Mouse (Mus musculus) neural tube, embryonic 11.5 days (tissue): ENCODE data around the gene Tmem248. TPM values are rescaled to one million over a fixed set of nuclear protein-coding genes. Genes with fewer than 3 reads are reported as not detected.

Experiments
- ATAC-seq: fragments of 200-750 bp; cut with Nextera tagmentation; 2 replicates; pipeline ENCODE4 v1.8.0; 2017; ENCODE audit warnings: moderate number of reproducible peaks, mild to moderate bottlenecking, moderate TSS enrichment, moderate library complexity; ENCODE audit not compliant: insufficient read depth, low FRiP score, low TSS enrichment
- DNase-seq: peaks from one replicate; pipeline ENCODE4 v3.0.0-alpha.2; 2015; ENCODE audit warnings: low spot score
- H3K27ac ChIP-seq: fragments of 300-500 bp; sonication (generic); 2 replicates; pipeline ENCODE4 v1.5.1; 2014; ENCODE audit warnings: low read depth, mild to moderate bottlenecking, low read length
- H3K27me3 ChIP-seq: fragments of 300-500 bp; sonication (generic); 2 replicates; pipeline ENCODE4 v1.6.1; 2014; ENCODE audit warnings: mild to moderate bottlenecking, low read length, mixed read lengths; ENCODE audit not compliant: control insufficient read depth, insufficient read depth
- H3K36me3 ChIP-seq: fragments of 300-500 bp; sonication (generic); 2 replicates; pipeline ENCODE4 v1.6.1; 2014; ENCODE audit warnings: mild to moderate bottlenecking, low read length, moderate library complexity, mixed read lengths; ENCODE audit not compliant: control insufficient read depth, insufficient read depth
- H3K4me1 ChIP-seq: fragments of 300-500 bp; sonication (generic); 2 replicates; pipeline ENCODE4 v1.6.1; 2014; ENCODE audit warnings: low read length, mixed read lengths; ENCODE audit not compliant: control insufficient read depth, insufficient read depth
- H3K4me2 ChIP-seq: fragments of 300-500 bp; sonication (generic); 2 replicates; pipeline ENCODE4 v1.6.1; 2014; ENCODE audit warnings: low read depth, mild to moderate bottlenecking, moderate library complexity
- H3K4me3 ChIP-seq: fragments of 300-500 bp; sonication (generic); 2 replicates; pipeline ENCODE4 v1.5.1; 2014; ENCODE audit warnings: low read depth, low read length
- H3K9ac ChIP-seq: fragments of 300-500 bp; sonication (generic); 2 replicates; pipeline ENCODE4 v1.6.1; 2014; ENCODE audit warnings: mild to moderate bottlenecking, low read length
- H3K9me3 ChIP-seq: fragments of 300-500 bp; sonication (generic); 2 replicates; pipeline ENCODE4 v1.6.1; 2016; ENCODE audit warnings: low read length; ENCODE audit not compliant: control insufficient read depth
- whole genome bisulfite sequencing: fragments of 180-500 bp; shearing (Covaris S2); extraction: QIAGEN DNeasy Blood & Tissue Kit; methylation state at CpG from one replicate; pipeline ENCODE4 v1.1.7; 2014; 5-methylcytosine and 5-hydroxymethylcytosine counted together
- polyA plus RNA-seq: library from polyadenylated mRNA; unstranded; fragments of >200 nt; fragmentation: Nextera tagmentation; extraction: Ambion mirVana; gene quantifications from 2 replicates; pipeline ENCODE4 v1.2.1, GENCODE M21; 2014

The Tmem248 gene
- polyA plus RNA-seq, 1 experiment from 2014 or later = 35.8 TPM

DNA sequence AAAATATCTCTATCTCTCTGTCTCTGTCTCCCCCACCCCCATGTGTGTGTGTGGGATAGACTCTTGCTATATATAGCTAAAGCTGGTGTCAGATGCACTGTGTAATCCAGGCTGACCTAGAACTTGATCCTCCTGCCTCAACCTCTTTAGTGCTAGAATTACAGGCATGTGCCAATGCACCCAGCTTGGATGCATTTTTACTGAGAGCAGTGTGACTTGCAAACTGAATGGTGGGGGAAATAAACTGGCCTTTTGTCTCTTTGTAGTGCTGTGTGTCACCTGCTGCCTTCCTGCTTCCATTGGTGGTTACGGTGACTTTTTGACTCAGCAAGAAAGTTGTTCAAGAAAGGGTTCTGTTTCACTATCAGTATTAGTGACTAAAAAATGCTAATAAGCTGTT is 20.6 kb upstream of the Tmem248 start:
- no peak overlapping the region for H3K9ac ChIP-seq
- WGBS = 73% methylated on average over 1 of the region's 1 CpGs
- no peak overlapping the region for H3K27ac ChIP-seq
- no peaks in the 10 kb centered on the region for H3K27me3 ChIP-seq
- H3K36me3 ChIP-seq = no peaks in the 10 kb centered on the region
- no peak for ATAC-seq
- H3K4me3 ChIP-seq = no peak overlapping the region
- H3K4me2 ChIP-seq = no peak overlapping the region
- no peak for DNase-seq
- H3K9me3 ChIP-seq = no peaks in the 10 kb centered on the region
- no peaks in the 10 kb centered on the region for H3K4me1 ChIP-seq

GRCm38 (mm10) chr5:130197454-130197853 is 19.4 kb upstream of the Tmem248 start:
- H3K9ac ChIP-seq = no peak overlapping the region
- H3K9me3 ChIP-seq = no peaks in the 10 kb centered on the region
- no peaks in the 10 kb centered on the region for H3K36me3 ChIP-seq
- DNase-seq (no peak), ATAC-seq (no peak)
- H3K27me3 ChIP-seq = no peaks in the 10 kb centered on the region
- H3K4me3 ChIP-seq = no peak overlapping the region
- no peak overlapping the region for H3K4me2 ChIP-seq
- no peak overlapping the region for H3K27ac ChIP-seq
- WGBS = 90% methylated on average over 3 of the region's 3 CpGs
- no peaks in the 10 kb centered on the region for H3K4me1 ChIP-seq

DNA sequence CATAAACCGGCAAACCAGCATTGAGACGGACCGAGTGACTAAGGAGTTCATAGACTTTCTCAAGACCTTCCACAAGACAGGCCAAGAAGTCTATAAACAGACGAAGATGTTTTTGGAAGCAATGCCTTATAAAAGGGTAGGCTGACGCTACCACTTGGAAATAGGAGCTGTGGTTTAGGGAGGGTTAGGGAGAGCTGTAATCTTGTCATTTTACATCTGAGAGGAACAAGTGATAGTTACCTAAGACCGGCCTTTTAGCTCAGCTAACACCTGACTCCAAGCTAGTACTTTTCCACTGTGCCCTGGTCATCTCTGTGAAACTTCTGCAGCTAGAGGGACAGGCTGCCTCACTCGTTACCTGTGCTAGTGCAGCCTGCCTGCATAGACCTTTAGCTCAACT is 18.9 kb upstream of the Tmem248 start:
- ATAC-seq = no peak
- Histone ChIP-seq H3K4me2 (no peak overlapping the region), H3K9ac (no peak overlapping the region), H3K4me3 (no peak overlapping the region), H3K9me3 (no peaks in the 10 kb centered on the region), H3K4me1 (no peaks in the 10 kb centered on the region), H3K36me3 (no peaks in the 10 kb centered on the region), H3K27me3 (no peaks in the 10 kb centered on the region), H3K27ac (no peak overlapping the region)
- 91% methylated on average over 7 of the region's 7 CpGs for WGBS
- no peak for DNase-seq

DNA sequence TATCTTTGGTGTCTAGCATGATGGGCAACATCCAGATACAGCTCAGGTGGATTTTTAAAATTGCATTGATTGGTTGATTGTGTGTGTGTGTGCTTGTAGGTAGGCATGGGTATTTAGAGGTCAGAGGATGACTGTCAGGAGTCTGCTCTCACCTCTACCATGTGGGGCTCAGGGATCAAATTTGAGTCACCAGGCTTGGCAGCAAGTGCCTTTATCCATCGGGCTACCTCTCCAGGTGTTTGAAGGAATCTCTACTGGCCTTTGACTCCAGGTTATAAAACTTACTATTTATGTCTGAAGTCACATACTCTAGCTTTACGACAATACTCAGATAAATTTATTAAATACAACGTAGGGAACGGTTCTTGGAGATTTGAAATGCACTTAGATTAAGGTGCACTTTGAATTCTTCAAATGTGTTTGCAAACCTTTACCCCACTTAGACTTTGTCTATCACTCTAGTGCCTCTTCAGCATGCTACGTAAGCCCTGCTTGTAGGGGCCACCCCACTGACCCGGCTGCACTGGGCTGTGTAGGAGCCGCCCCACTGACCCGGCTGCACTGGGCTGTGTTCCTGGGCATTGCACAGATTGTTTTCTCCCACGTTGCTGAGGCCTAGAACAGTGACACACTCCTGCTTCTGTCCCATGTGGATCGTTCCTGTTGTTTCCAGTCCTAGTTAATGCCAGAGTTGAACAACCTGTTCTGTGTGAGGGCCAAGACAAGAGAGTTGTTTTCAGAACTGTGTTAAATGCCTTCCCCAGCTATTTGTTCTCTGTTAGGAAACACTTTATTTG is 16.4 kb upstream of the Tmem248 start:
- no peak overlapping the region for H3K4me3 ChIP-seq
- DNase-seq (no peak), ATAC-seq (no peak)
- WGBS = 89% methylated on average over 10 of the region's 10 CpGs
- H3K27me3 ChIP-seq = no peaks in the 10 kb centered on the region
- H3K9me3 ChIP-seq = no peaks in the 10 kb centered on the region
- no peaks in the 10 kb centered on the region for H3K4me1 ChIP-seq
- H3K9ac ChIP-seq = no peak overlapping the region
- H3K27ac ChIP-seq = no peak overlapping the region
- H3K36me3 ChIP-seq = no peaks in the 10 kb centered on the region
- no peak overlapping the region for H3K4me2 ChIP-seq

DNA sequence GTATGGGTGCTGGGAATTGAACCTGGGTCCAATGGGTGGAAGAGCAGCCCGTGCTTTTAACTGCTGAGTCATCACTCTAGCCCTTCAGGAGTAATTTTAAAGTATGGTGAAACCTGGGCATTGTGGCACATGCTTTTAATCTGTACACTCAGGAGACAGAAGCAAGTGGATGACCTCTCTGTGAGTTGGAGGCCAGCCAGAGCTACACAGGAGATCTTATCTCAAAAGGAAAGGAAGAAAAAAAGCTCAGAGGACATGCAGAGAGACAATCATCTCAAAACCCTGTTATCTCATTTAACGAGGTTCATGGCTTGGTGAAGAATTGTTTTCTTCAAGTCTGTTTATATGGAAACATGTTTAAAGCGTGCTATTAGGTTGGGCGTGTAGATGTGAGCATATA is 12.9 kb upstream of the Tmem248 start:
- WGBS = 90% methylated on average over 4 of the region's 4 CpGs
- H3K4me1 ChIP-seq = no peaks in the 10 kb centered on the region
- DNase-seq (no peak), ATAC-seq (no peak)
- H3K27me3 ChIP-seq = no peaks in the 10 kb centered on the region
- H3K9me3 ChIP-seq = no peaks in the 10 kb centered on the region
- H3K4me2 ChIP-seq = no peak overlapping the region
- H3K36me3 ChIP-seq = peaks cover 2% of the 10 kb centered on the region
- H3K4me3 ChIP-seq = no peak overlapping the region
- H3K27ac ChIP-seq = no peak overlapping the region
- no peak overlapping the region for H3K9ac ChIP-seq

DNA sequence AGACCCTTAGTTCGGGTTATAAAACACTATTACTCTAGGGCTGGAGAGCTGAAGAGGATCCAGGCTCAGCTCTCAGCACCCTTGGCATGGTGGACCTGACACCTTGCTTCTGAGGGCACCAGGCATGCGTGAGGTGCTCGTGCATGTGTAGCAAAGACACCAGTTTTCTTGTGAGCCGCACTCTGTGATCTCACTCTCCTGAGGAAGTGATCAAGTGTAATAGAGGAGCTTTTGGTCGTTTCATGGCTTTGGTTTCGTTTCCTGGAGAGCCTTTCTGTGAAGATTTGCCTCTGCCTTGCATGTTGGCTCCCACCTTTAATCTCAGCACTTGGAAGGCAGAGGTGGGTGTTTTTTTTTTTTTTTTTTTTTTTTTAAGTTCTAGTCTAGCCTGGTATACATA is 12.3 kb upstream of the Tmem248 start:
- Histone ChIP-seq H3K4me3 (no peak overlapping the region), H3K9me3 (no peaks in the 10 kb centered on the region), H3K36me3 (peaks cover 6% of the 10 kb centered on the region), H3K4me1 (no peaks in the 10 kb centered on the region), H3K4me2 (no peak overlapping the region), H3K27ac (no peak overlapping the region), H3K27me3 (no peaks in the 10 kb centered on the region), H3K9ac (no peak overlapping the region)
- WGBS = 79% methylated on average over 6 of the region's 6 CpGs
- no peak for ATAC-seq
- DNase-seq = no peak

GRCm38 (mm10) chr5:130205441-130206023 is 11.3 kb upstream of the Tmem248 start:
- no peak overlapping the region for H3K9ac ChIP-seq
- WGBS = 93% methylated on average over 3 of the region's 3 CpGs
- H3K27ac ChIP-seq = no peak overlapping the region
- H3K4me1 ChIP-seq = no peaks in the 10 kb centered on the region
- H3K4me2 ChIP-seq = no peak overlapping the region
- ATAC-seq (no peak), DNase-seq (no peak)
- no peaks in the 10 kb centered on the region for H3K27me3 ChIP-seq
- H3K36me3 ChIP-seq = peaks cover 7% of the 10 kb centered on the region
- H3K4me3 ChIP-seq = no peak overlapping the region
- no peaks in the 10 kb centered on the region for H3K9me3 ChIP-seq

GRCm38 (mm10) chr5:130207299-130207698 is 9.6 kb upstream of the Tmem248 start:
- no peak overlapping the region for H3K27ac ChIP-seq
- H3K4me2 ChIP-seq = no peak overlapping the region
- H3K4me1 ChIP-seq = no peaks in the 10 kb centered on the region
- H3K9me3 ChIP-seq = no peaks in the 10 kb centered on the region
- peaks cover 10% of the 10 kb centered on the region for H3K36me3 ChIP-seq
- no peak overlapping the region for H3K4me3 ChIP-seq
- H3K27me3 ChIP-seq = no peaks in the 10 kb centered on the region
- WGBS = 94% methylated on average over 4 of the region's 4 CpGs
- no peak overlapping the region for H3K9ac ChIP-seq
- DNase-seq (no peak), ATAC-seq (no peak)

DNA sequence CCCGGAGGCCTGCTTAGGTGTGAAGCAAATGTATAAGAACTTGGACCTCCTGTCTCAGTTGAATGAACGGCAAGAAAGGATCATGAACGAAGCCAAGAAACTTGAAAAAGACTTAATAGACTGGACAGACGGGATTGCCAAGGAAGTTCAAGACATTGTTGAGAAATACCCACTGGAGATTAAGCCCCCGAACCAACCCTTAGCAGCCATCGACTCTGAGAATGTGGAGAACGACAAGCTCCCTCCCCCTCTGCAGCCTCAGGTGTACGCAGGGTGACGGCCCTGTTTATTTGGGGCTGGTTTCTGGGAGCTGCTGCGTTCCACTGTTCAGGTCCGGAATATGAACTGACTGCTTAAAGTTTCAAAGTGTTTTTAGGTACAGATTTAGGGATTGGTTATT is 3.9 kb upstream of the Tmem248 start:
- H3K9me3 ChIP-seq = no peaks in the 10 kb centered on the region
- no peaks in the 10 kb centered on the region for H3K27me3 ChIP-seq
- ATAC-seq (no peak), DNase-seq (no peak)
- H3K36me3 ChIP-seq = peaks cover 18% of the 10 kb centered on the region
- H3K4me2 ChIP-seq = no peak overlapping the region
- WGBS = 93% methylated on average over 11 of the region's 11 CpGs
- H3K4me1 ChIP-seq = no peaks in the 10 kb centered on the region
- H3K9ac ChIP-seq = no peak overlapping the region
- H3K4me3 ChIP-seq = no peak overlapping the region
- no peak overlapping the region for H3K27ac ChIP-seq
